Mouse (Mus musculus): ENCODE results near the gene Tmem53.

GRCm38 (mm10) chr4:117231208-117231607, 20.5 kb upstream of the Tmem53 start:
- TF ChIP-seq CTCF (IDR thresholded peaks at IDR 0.05; ENCODE audit: extremely low read depth, insufficient read length, insufficient replicate concordance, low read depth, low read length) = no peak
- no peak for TF ChIP-seq POLR2A (IDR thresholded peaks at IDR 0.05; ENCODE audit: low read depth, low read length)
